Mouse (Mus musculus) bone marrow macrophage, adult 2 months (primary cell): ENCODE measurements around the gene Slc1a2.

Experiments
- CTCF ChIP-seq: IDR thresholded peaks from 2 replicates; pipeline ENCODE4 v1.5.1; 2012; ENCODE audit warnings: low read depth, mild to moderate bottlenecking, low read length, moderate library complexity
- POLR2A ChIP-seq: IDR thresholded peaks from 2 replicates; pipeline ENCODE4 v1.6.1; 2012; ENCODE audit warnings: mild to moderate bottlenecking, low read depth, low read length, borderline replicate concordance

GRCm38 (mm10) chr2:102747758-102748157, 89.3 kb downstream of the Slc1a2 start:
- TF ChIP-seq POLR2A (no peak), CTCF (no peak)
